Mouse (Mus musculus) heart, embryonic 13.5 days (tissue): Measurements from ENCODE around the gene Casz1. TPM values are rescaled to one million over a fixed set of nuclear protein-coding genes. Genes with fewer than 3 reads are reported as not detected.

Experiments used
- ATAC-seq: fragments of 200-750 bp; cut with Nextera tagmentation; 2 replicates; pipeline ENCODE4 v1.8.0; 2017; ENCODE audit warnings: moderate TSS enrichment; ENCODE audit not compliant: insufficient number of reproducible peaks, low FRiP score, low TSS enrichment; ENCODE audit errors: extremely low read depth
- H3K27ac ChIP-seq: fragments of 300-500 bp; sonication (generic); replicated peaks from 2 replicates; pipeline ENCODE4 v1.5.1; 2015; ENCODE audit warnings: moderate library complexity, mild to moderate bottlenecking, inconsistent platforms
- H3K27me3 ChIP-seq: fragments of 300-500 bp; sonication (generic); replicated peaks from 2 replicates; pipeline ENCODE4 v1.6.1; 2015; ENCODE audit warnings: mild to moderate bottlenecking, inconsistent platforms
- H3K36me3 ChIP-seq: fragments of 300-500 bp; sonication (generic); 2 replicates; pipeline ENCODE4 v1.6.1; 2015; ENCODE audit warnings: mild to moderate bottlenecking, inconsistent platforms
- H3K4me1 ChIP-seq: fragments of 300-500 bp; sonication (generic); 2 replicates; pipeline ENCODE4 v1.6.1; 2015; ENCODE audit warnings: inconsistent platforms
- H3K4me2 ChIP-seq: fragments of 300-500 bp; sonication (generic); 2 replicates; pipeline ENCODE4 v1.6.1; 2015; ENCODE audit warnings: inconsistent platforms, mild to moderate bottlenecking, moderate library complexity
- H3K4me3 ChIP-seq: fragments of 300-500 bp; sonication (generic); 2 replicates; pipeline ENCODE4 v1.5.1; 2015; ENCODE audit warnings: moderate library complexity, mild to moderate bottlenecking, inconsistent platforms
- H3K9ac ChIP-seq: fragments of 300-500 bp; sonication (generic); 2 replicates; pipeline ENCODE4 v1.6.1; 2015; ENCODE audit warnings: inconsistent platforms, mild to moderate bottlenecking, moderate library complexity
- H3K9me3 ChIP-seq: fragments of 300-500 bp; sonication (generic); 2 replicates; pipeline ENCODE4 v1.6.1; 2016; ENCODE audit warnings: inconsistent platforms
- WGBS: fragments of 180-500 bp; shearing (Covaris S2); methylation state at CpG from one replicate; pipeline ENCODE4 v1.1.7; 2015; ENCODE audit warnings: mixed read lengths; 5-methylcytosine and 5-hydroxymethylcytosine counted together
- polyA plus RNA-seq: library from polyadenylated mRNA; unstranded; fragments of >200 nt; fragmentation: Nextera tagmentation; extraction: Ambion mirVana; gene quantifications from 2 replicates; pipeline ENCODE4 v1.2.1, GENCODE M21; 2015

Casz1 gene
- polyA plus RNA-seq, 1 experiment from 2014 or later: 18.3 TPM

- Histone ChIP-seq H3K9ac (peak overlapping the region; percentile 76), H3K4me3 (no peak overlapping the region), H3K9me3 (no peaks in the 10 kb centered on the region), H3K4me1 (peaks cover 99% of the 10 kb centered on the region), H3K4me2 (peak overlapping the region; percentile 21; the same call in 1 of the 2 replicates), H3K27me3 (0 out of 2 replicates have a peak, but pooled peaks cover 4% of the 10 kb centered on the region), H3K27ac (peak overlapping the region; percentile 91), H3K36me3 (0 out of 2 replicates have a peak, but pooled peaks cover 7% of the 10 kb centered on the region)
- 54% methylated on average over 15 of the region's 15 CpGs for WGBS
- no peak for ATAC-seq
Measured at GRCm38 (mm10) chr4:148908760-148909510, 104.7 kb downstream of the Casz1 start.

- peaks cover 99% of the 10 kb centered on the region for H3K4me1 ChIP-seq
- peak overlapping the region; percentile 21; the same call in 1 of the 2 replicates for H3K4me2 ChIP-seq
- H3K9me3 ChIP-seq: no peaks in the 10 kb centered on the region
- WGBS: 48% methylated on average over 11 of the region's 11 CpGs
- 0 out of 2 replicates have a peak, but pooled peaks cover 6% of the 10 kb centered on the region for H3K36me3 ChIP-seq
- peak overlapping the region; percentile 76 for H3K9ac ChIP-seq
- H3K27me3 ChIP-seq: 0 out of 2 replicates have a peak, but pooled peaks cover 4% of the 10 kb centered on the region
- ATAC-seq: no peak
- no peak overlapping the region for H3K4me3 ChIP-seq
- peak overlapping the region; percentile 91 for H3K27ac ChIP-seq
Measured at GRCm38 (mm10) chr4:148909566-148909965, 105.3 kb downstream of the Casz1 start.

- H3K9me3 ChIP-seq: no peaks in the 10 kb centered on the region
- H3K27me3 ChIP-seq: no peaks in the 10 kb centered on the region
- H3K36me3 ChIP-seq: no peaks in the 10 kb centered on the region
- peak overlapping the region; percentile 91 for H3K27ac ChIP-seq
- H3K4me1 ChIP-seq: peaks cover 95% of the 10 kb centered on the region
- peak overlapping the region; percentile 71 for H3K9ac ChIP-seq
- ATAC-seq: no peak
- no peak overlapping the region for H3K4me3 ChIP-seq
- H3K4me2 ChIP-seq: peak overlapping the region; percentile 44
- 25% methylated on average over 7 of the region's 7 CpGs for WGBS
Measured at GRCm38 (mm10) chr4:148912134-148912533, 107.9 kb downstream of the Casz1 start.

- no peaks in the 10 kb centered on the region for H3K9me3 ChIP-seq
- no peak for ATAC-seq
- H3K4me1 ChIP-seq: peaks cover 93% of the 10 kb centered on the region
- H3K9ac ChIP-seq: peak overlapping the region; percentile 71
- H3K36me3 ChIP-seq: no peaks in the 10 kb centered on the region
- H3K27ac ChIP-seq: peak overlapping the region; percentile 91
- H3K4me3 ChIP-seq: no peak overlapping the region
- 45% methylated on average over 8 of the region's 8 CpGs for WGBS
- H3K27me3 ChIP-seq: no peaks in the 10 kb centered on the region
- peak overlapping the region; percentile 44 for H3K4me2 ChIP-seq
Measured at GRCm38 (mm10) chr4:148912826-148913590, 108.8 kb downstream of the Casz1 start.

- WGBS: 44% methylated on average over 10 of the region's 10 CpGs
- Histone ChIP-seq H3K9ac (peak overlapping the region; percentile 71; the same call in 1 of the 2 replicates), H3K27me3 (peaks cover 7% of the 10 kb centered on the region; the same call in 1 of the 2 replicates), H3K9me3 (no peaks in the 10 kb centered on the region), H3K27ac (peak overlapping the region; percentile 91), H3K4me2 (no peak overlapping the region), H3K4me3 (no peak overlapping the region), H3K4me1 (peaks cover 93% of the 10 kb centered on the region), H3K36me3 (no peaks in the 10 kb centered on the region)
- ATAC-seq: 0 out of 2 replicates have a peak, but pooled peaks have one; percentile 17
Measured at GRCm38 (mm10) chr4:148914863-148915622, 110.8 kb downstream of the Casz1 start.

- H3K27ac ChIP-seq: no peak overlapping the region
- H3K36me3 ChIP-seq: no peaks in the 10 kb centered on the region
- H3K9ac ChIP-seq: no peak overlapping the region
- no peak overlapping the region for H3K4me2 ChIP-seq
- no peak for ATAC-seq
- H3K4me3 ChIP-seq: no peak overlapping the region
- H3K27me3 ChIP-seq: peaks cover 14% of the 10 kb centered on the region
- 81% methylated on average over 15 of the region's 15 CpGs for WGBS
- H3K4me1 ChIP-seq: peaks cover 93% of the 10 kb centered on the region
- H3K9me3 ChIP-seq: no peaks in the 10 kb centered on the region
Measured at GRCm38 (mm10) chr4:148915849-148916248, 111.6 kb downstream of the Casz1 start.

- Histone ChIP-seq H3K9ac (peak overlapping the region; percentile 42), H3K27me3 (peaks cover 31% of the 10 kb centered on the region), H3K4me3 (no peak overlapping the region), H3K36me3 (no peaks in the 10 kb centered on the region), H3K4me2 (no peak overlapping the region), H3K9me3 (no peaks in the 10 kb centered on the region), H3K27ac (0 out of 2 replicates have a peak overlapping the region, but pooled peaks have one; percentile 29), H3K4me1 (peaks cover 93% of the 10 kb centered on the region)
- WGBS: 75% methylated on average over 15 of the region's 15 CpGs
- ATAC-seq: no peak
Measured at GRCm38 (mm10) chr4:148918707-148919447, 114.6 kb downstream of the Casz1 start.

GRCm38 (mm10) chr4:148920610-148921009 is 116.4 kb downstream of the Casz1 start:
- H3K27ac ChIP-seq: peak overlapping the region; percentile 32; the same call in 1 of the 2 replicates
- H3K4me1 ChIP-seq: peaks cover 93% of the 10 kb centered on the region

GRCm38 (mm10) chr4:148922221-148922700 is 118.0 kb downstream of the Casz1 start:
- 13% methylated on average over 16 of the region's 16 CpGs for WGBS
- no peaks in the 10 kb centered on the region for H3K36me3 ChIP-seq
- H3K4me2 ChIP-seq: peak overlapping the region; percentile 46
- no peaks in the 10 kb centered on the region for H3K9me3 ChIP-seq
- H3K4me1 ChIP-seq: peaks cover 97% of the 10 kb centered on the region
- peak overlapping the region; percentile 97 for H3K27ac ChIP-seq
- ATAC-seq: no peak
- peaks cover 31% of the 10 kb centered on the region for H3K27me3 ChIP-seq
- no peak overlapping the region for H3K4me3 ChIP-seq
- H3K9ac ChIP-seq: peak overlapping the region; percentile 61

More at GRCm38 (mm10) chr4:148920610-148921009, 116.4 kb downstream of the Casz1 start:
- Histone ChIP-seq H3K4me3 (no peak overlapping the region), H3K27me3 (peaks cover 31% of the 10 kb centered on the region), H3K9me3 (no peaks in the 10 kb centered on the region), H3K4me2 (no peak overlapping the region), H3K36me3 (no peaks in the 10 kb centered on the region), H3K9ac (peak overlapping the region; percentile 33; the same call in 1 of the 2 replicates)
- no peak for ATAC-seq
- 71% methylated on average over 11 of the region's 11 CpGs for WGBS

- peaks cover 99% of the 10 kb centered on the region for H3K4me1 ChIP-seq
- 64% methylated on average over 9 of the region's 9 CpGs for WGBS
- 0 out of 2 replicates have a peak overlapping the region, but pooled peaks have one; percentile 61 for H3K9ac ChIP-seq
Measured at GRCm38 (mm10) chr4:148923414-148923813, 119.2 kb downstream of the Casz1 start.

More at GRCm38 (mm10) chr4:148923414-148923813, 119.2 kb downstream of the Casz1 start:
- H3K4me3 ChIP-seq: no peak overlapping the region
- ATAC-seq: no peak
- no peak overlapping the region for H3K4me2 ChIP-seq
- peak overlapping the region; percentile 97 for H3K27ac ChIP-seq
- peaks cover 31% of the 10 kb centered on the region for H3K27me3 ChIP-seq
- no peaks in the 10 kb centered on the region for H3K36me3 ChIP-seq
- H3K9me3 ChIP-seq: no peaks in the 10 kb centered on the region
